Mouse (Mus musculus) colon, adult 2 months (tissue): ENCODE results near the gene Mapt. TPM values are rescaled to one million over a fixed set of nuclear protein-coding genes. Genes with fewer than 3 reads are reported as not detected.

Source experiments
- polyA plus RNA-seq: library from polyadenylated mRNA; depleted of rRNA; stranded (reverse); fragments of >200 nt; gene quantifications from 2 replicates; pipeline ENCODE4 v1.2.3, GENCODE M21; 2012; rRNA removed

Gene Mapt
- polyA plus RNA-seq = 3.4 and 4.7 TPM in 2 replicates

DNA sequence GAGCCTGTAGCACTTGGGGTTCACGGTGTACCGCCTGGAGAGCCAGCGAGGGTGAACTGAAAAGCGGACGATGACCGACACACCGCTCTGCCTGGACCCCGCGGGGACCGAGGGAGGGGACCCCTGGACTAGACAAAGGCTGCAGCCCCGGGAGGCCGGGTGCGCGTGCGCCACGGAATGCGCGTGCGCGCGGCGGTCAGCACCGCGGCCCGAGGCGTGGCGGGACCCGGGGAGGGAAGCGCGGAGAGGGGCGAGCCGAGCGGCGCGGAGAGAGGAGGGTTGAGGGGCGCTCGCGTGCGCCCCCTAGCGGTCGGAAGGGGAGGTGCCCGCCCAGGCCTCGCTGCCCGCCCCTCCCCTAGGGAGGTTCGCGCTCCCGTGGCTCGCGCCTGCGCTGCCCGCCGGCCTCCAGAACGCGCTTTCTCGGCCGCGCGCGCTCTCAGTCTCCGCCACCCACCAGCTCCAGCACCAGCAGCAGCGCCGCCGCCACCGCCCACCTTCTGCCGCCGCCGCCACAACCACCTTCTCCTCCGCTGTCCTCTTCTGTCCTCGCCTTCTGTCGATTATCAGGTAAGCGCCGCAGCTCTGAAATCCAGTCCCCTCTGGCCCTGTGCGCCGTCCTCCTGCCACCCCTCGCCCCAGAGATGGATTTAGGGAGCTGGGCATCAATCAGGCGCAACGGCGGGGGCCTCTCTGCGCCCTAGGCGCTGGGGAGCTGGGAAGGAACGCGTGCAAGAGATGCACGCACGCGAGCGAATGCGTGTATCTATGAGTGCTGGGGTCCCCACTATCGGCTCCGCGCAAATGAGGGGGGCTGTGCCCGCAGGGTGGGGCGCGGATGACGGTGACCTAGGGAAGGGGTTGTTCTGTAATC, at the start of gene Mapt:
Mapt (plus strand) TSS at position 350 of the 871 bp plus-strand sequence.

DNA sequence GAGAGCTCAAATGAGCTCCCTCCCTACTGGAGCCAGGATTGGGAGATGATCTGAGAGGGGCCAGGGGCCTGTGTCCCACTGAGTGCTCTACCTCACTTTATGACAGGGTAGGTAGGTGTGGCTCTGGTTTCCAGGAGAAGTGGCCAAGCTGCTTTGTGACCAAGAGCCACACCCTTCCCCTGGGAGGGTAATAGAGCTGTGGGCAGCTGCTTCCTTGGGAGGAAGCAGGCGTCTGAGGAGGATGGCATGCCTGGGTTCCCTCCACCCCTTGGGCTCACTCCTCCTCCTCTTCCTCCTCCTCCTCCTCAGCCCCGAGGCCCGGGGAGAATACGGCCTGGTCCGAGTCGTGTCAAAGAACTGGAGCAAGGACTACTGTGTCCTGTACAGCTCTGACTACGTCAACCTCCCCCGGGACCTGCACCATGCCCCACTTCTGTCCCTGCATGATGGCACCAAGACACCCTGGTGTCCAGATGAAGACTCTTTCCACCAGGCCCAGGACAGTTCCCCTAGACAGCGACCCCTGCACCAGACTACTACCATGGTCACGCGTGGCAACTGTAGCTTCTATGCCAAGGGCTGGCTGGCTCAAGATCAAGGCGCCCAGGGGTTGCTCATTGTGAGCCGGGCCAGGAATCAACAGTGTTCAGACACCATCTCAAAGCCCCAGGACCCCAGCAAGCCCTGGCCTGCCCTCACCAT, 44.9 kb upstream of the Mapt start, which contains the start of gene Sppl2c:
Sppl2c (plus strand) TSS at position 193 of the 702 bp plus-strand sequence.

Other genes with a start within 250 kb of the Mapt start
- 0.17 TPM in 1 of 2 replicates, not detected in the other for gene Crhr1, start 98.5 kb upstream of the Mapt start, polyA plus RNA-seq
- gene Sppl2c, start 45.1 kb upstream of the Mapt start, polyA plus RNA-seq = not detected in 2 replicates
- 112 and 120 TPM in 2 replicates for gene Kansl1, start 237.5 kb downstream of the Mapt start, polyA plus RNA-seq